Mouse (Mus musculus): ENCODE results near the gene Trpm6. TPM values are rescaled to one million over a fixed set of nuclear protein-coding genes. Genes with fewer than 3 reads are reported as not detected.

Trpm6 gene
- total RNA-seq (2014; rRNA removed) (0.26 and 0.43 TPM in 2 replicates), polyA plus RNA-seq (2015; fragmentation: Nextera tagmentation; extraction: Ambion mirVana) (0.29 and 0.31 TPM in 2 replicates)

- no peak for TF ChIP-seq CTCF (IDR thresholded peaks at IDR 0.05; ENCODE audit: low read depth)
- no peaks in the 10 kb centered on the region for H3K9me3 ChIP-seq (ENCODE audit: low read length)
- DNase-seq (ENCODE audit: low spot score): no peak
- peak within 1 kb of the TSS; percentile 66 for H3K4me2 ChIP-seq (ENCODE audit: low read depth, low read length)
- H3K36me3 ChIP-seq (ENCODE audit: insufficient read depth, low read length): no peaks in the 10 kb centered on the region
- H3K4me3 ChIP-seq (ENCODE audit: low read length): peak within 1 kb of the TSS; percentile 37
- 6% methylated on average over 41 of the region's 41 CpGs for WGBS
- 0 out of 2 replicates have a peak, but pooled peaks cover 4% of the 10 kb centered on the region for H3K27me3 ChIP-seq (ENCODE audit: insufficient read depth, low read length)
- H3K4me1 ChIP-seq (ENCODE audit: insufficient read depth, low read length): no peaks in the 10 kb centered on the region; the same call in 1 of the 2 replicates
- no peak for ATAC-seq
- H3K9ac ChIP-seq (replicated peaks; ENCODE audit: low read length): peak within 1 kb of the TSS; percentile 43; the same call in 1 of the 2 replicates
- no peak within 1 kb of the TSS for H3K27ac ChIP-seq
These were observed at the start of gene Trpm6 for GRCm38 (mm10) chr19:18749598-18750339. TSS of gene Trpm6 (plus strand) at chr19:18749983.

- Histone ChIP-seq H3K4me3 (ENCODE audit: low read length) (no peak overlapping the region), H3K27ac (no peak overlapping the region), H3K27me3 (ENCODE audit: insufficient read depth, low read length) (no peaks in the 10 kb centered on the region), H3K36me3 (ENCODE audit: insufficient read depth, low read length) (no peaks in the 10 kb centered on the region), H3K9ac (replicated peaks; ENCODE audit: low read length) (no peak overlapping the region), H3K4me2 (ENCODE audit: low read depth, low read length) (no peak overlapping the region), H3K4me1 (ENCODE audit: insufficient read depth, low read length) (no peaks in the 10 kb centered on the region), H3K9me3 (ENCODE audit: low read length) (no peaks in the 10 kb centered on the region)
- no peak for TF ChIP-seq CTCF (IDR thresholded peaks at IDR 0.05; ENCODE audit: low read depth)
- ATAC-seq: no peak
- DNase-seq (ENCODE audit: low spot score): no peak
These were observed 41.7 kb upstream of the Trpm6 start for GRCm38 (mm10) chr19:18708101-18708500.

GRCm38 (mm10) chr19:18710903-18711302, 38.9 kb upstream of the Trpm6 start:
- TF ChIP-seq CTCF (IDR thresholded peaks at IDR 0.05; ENCODE audit: low read depth): no peak
- DNase-seq (ENCODE audit: low spot score): no peak
- no peaks in the 10 kb centered on the region for H3K27me3 ChIP-seq (ENCODE audit: insufficient read depth, low read length)
- H3K9ac ChIP-seq (replicated peaks; ENCODE audit: low read length): no peak overlapping the region
- ATAC-seq: no peak
- H3K4me1 ChIP-seq (ENCODE audit: insufficient read depth, low read length): peaks cover 7% of the 10 kb centered on the region; the same call in 1 of the 2 replicates
- no peak overlapping the region for H3K27ac ChIP-seq
- H3K4me3 ChIP-seq (ENCODE audit: low read length): no peak overlapping the region
- no peaks in the 10 kb centered on the region for H3K36me3 ChIP-seq (ENCODE audit: insufficient read depth, low read length)
- no peak overlapping the region for H3K4me2 ChIP-seq (ENCODE audit: low read depth, low read length)
- 49% methylated on average over 6 of the region's 6 CpGs for WGBS
- H3K9me3 ChIP-seq (ENCODE audit: low read length): no peaks in the 10 kb centered on the region

GRCm38 (mm10) chr19:18711589-18711988, 38.2 kb upstream of the Trpm6 start:
- Histone ChIP-seq H3K36me3 (ENCODE audit: insufficient read depth, low read length) (no peaks in the 10 kb centered on the region), H3K4me1 (ENCODE audit: insufficient read depth, low read length) (peaks cover 7% of the 10 kb centered on the region; the same call in 1 of the 2 replicates), H3K9me3 (ENCODE audit: low read length) (no peaks in the 10 kb centered on the region), H3K27me3 (ENCODE audit: insufficient read depth, low read length) (no peaks in the 10 kb centered on the region), H3K27ac (no peak overlapping the region), H3K4me2 (ENCODE audit: low read depth, low read length) (no peak overlapping the region), H3K4me3 (ENCODE audit: low read length) (no peak overlapping the region), H3K9ac (replicated peaks; ENCODE audit: low read length) (no peak overlapping the region)
- ATAC-seq: no peak
- no peak for DNase-seq (ENCODE audit: low spot score)
- WGBS: 90% methylated on average over 9 of the region's 9 CpGs
- no peak for TF ChIP-seq CTCF (IDR thresholded peaks at IDR 0.05; ENCODE audit: low read depth)

GRCm38 (mm10) chr19:18712153-18712865, 37.5 kb upstream of the Trpm6 start:
- no peaks in the 10 kb centered on the region for H3K36me3 ChIP-seq (ENCODE audit: insufficient read depth, low read length)
- H3K4me1 ChIP-seq (ENCODE audit: insufficient read depth, low read length): peaks cover 7% of the 10 kb centered on the region; the same call in 1 of the 2 replicates
- H3K27ac ChIP-seq: peak overlapping the region; percentile 87
- ATAC-seq (no peak), DNase-seq (ENCODE audit: low spot score) (no peak)
- peak overlapping the region; percentile 66 for H3K9ac ChIP-seq (replicated peaks; ENCODE audit: low read length)
- peak overlapping the region; percentile 57 for H3K4me2 ChIP-seq (ENCODE audit: low read depth, low read length)
- 57% methylated on average over 16 of the region's 16 CpGs for WGBS
- no peak for TF ChIP-seq CTCF (IDR thresholded peaks at IDR 0.05; ENCODE audit: low read depth)
- H3K4me3 ChIP-seq (ENCODE audit: low read length): peak overlapping the region; percentile 81
- H3K27me3 ChIP-seq (ENCODE audit: insufficient read depth, low read length): no peaks in the 10 kb centered on the region
- no peaks in the 10 kb centered on the region for H3K9me3 ChIP-seq (ENCODE audit: low read length)

- WGBS: 0% methylated on average over 44 of the region's 49 CpGs
These were observed 36.9 kb upstream of the Trpm6 start, which contains the start of gene D030056L22Rik for GRCm38 (mm10) chr19:18712866-18713300. TSS of gene D030056L22Rik (plus strand) at chr19:18713193.

More at GRCm38 (mm10) chr19:18712866-18713300, 36.9 kb upstream of the Trpm6 start, which contains the start of gene D030056L22Rik:
- peaks cover 7% of the 10 kb centered on the region; the same call in 1 of the 2 replicates for H3K4me1 ChIP-seq (ENCODE audit: insufficient read depth, low read length)
- no peaks in the 10 kb centered on the region for H3K36me3 ChIP-seq (ENCODE audit: insufficient read depth, low read length)
- peak within 1 kb of the TSS; percentile 66 for H3K9ac ChIP-seq (replicated peaks; ENCODE audit: low read length)
- DNase-seq (ENCODE audit: low spot score) (peak; percentile 99), ATAC-seq (peak; percentile 99)
- TF ChIP-seq CTCF (IDR thresholded peaks at IDR 0.05; ENCODE audit: low read depth): peak; percentile 80
- H3K27me3 ChIP-seq (ENCODE audit: insufficient read depth, low read length): no peaks in the 10 kb centered on the region
- H3K27ac ChIP-seq: peak within 1 kb of the TSS; percentile 87
- H3K4me2 ChIP-seq (ENCODE audit: low read depth, low read length): peak within 1 kb of the TSS; percentile 80
- peak within 1 kb of the TSS; percentile 81 for H3K4me3 ChIP-seq (ENCODE audit: low read length)
- H3K9me3 ChIP-seq (ENCODE audit: low read length): no peaks in the 10 kb centered on the region

All from hindbrain, postnatal 0 days (tissue).